Mouse (Mus musculus): ENCODE measurements around the gene Dars. TPM values are rescaled to one million over a fixed set of nuclear protein-coding genes. Genes with fewer than 3 reads are reported as not detected.

Dars gene
- polyA plus RNA-seq, 1 experiment, result 23.8 TPM

- no peaks in the 10 kb centered on the region for H3K27me3 ChIP-seq (ENCODE audit: control insufficient read depth, insufficient read depth, low read length)
- H3K27ac ChIP-seq (ENCODE audit: control insufficient read depth, insufficient read depth, low read depth, low read length), result no peak overlapping the region
- no peak for TF ChIP-seq POLR2A (IDR thresholded peaks at IDR 0.05; ENCODE audit: control insufficient read depth, low read depth, low read length)
- no peak for TF ChIP-seq CTCF (IDR thresholded peaks at IDR 0.05; ENCODE audit: control insufficient read depth, insufficient read depth, insufficient replicate concordance, low read depth, low read length)
- no peaks in the 10 kb centered on the region; the same call in 1 of the 2 replicates for H3K4me1 ChIP-seq (ENCODE audit: control insufficient read depth, insufficient read depth, low read length)
- no peaks in the 10 kb centered on the region for H3K36me3 ChIP-seq (ENCODE audit: control insufficient read depth, insufficient read depth, low read length)
- H3K4me3 ChIP-seq (ENCODE audit: control insufficient read depth, low read depth, low read length), result no peak overlapping the region
Measured at GRCm38 (mm10) chr1:128456844-128457445, 39.8 kb upstream of the Dars start.

- Histone ChIP-seq H3K4me1 (ENCODE audit: control insufficient read depth, insufficient read depth, low read length) (no peaks in the 10 kb centered on the region; the same call in 1 of the 2 replicates), H3K4me3 (ENCODE audit: control insufficient read depth, low read depth, low read length) (no peak overlapping the region), H3K27me3 (ENCODE audit: control insufficient read depth, insufficient read depth, low read length) (no peaks in the 10 kb centered on the region), H3K27ac (ENCODE audit: control insufficient read depth, insufficient read depth, low read depth, low read length) (no peak overlapping the region), H3K36me3 (ENCODE audit: control insufficient read depth, insufficient read depth, low read length) (no peaks in the 10 kb centered on the region)
- TF ChIP-seq CTCF (IDR thresholded peaks at IDR 0.05; ENCODE audit: control insufficient read depth, insufficient read depth, insufficient replicate concordance, low read depth, low read length) (no peak), POLR2A (IDR thresholded peaks at IDR 0.05; ENCODE audit: control insufficient read depth, low read depth, low read length) (no peak)
Measured at GRCm38 (mm10) chr1:128456271-128456670, 39.1 kb upstream of the Dars start.

GRCm38 (mm10) chr1:128452210-128452609 lies 35.0 kb upstream of the Dars start:
- Histone ChIP-seq H3K4me1 (ENCODE audit: control insufficient read depth, insufficient read depth, low read length) (no peaks in the 10 kb centered on the region; the same call in 1 of the 2 replicates), H3K27me3 (ENCODE audit: control insufficient read depth, insufficient read depth, low read length) (no peaks in the 10 kb centered on the region), H3K4me3 (ENCODE audit: control insufficient read depth, low read depth, low read length) (no peak overlapping the region), H3K36me3 (ENCODE audit: control insufficient read depth, insufficient read depth, low read length) (no peaks in the 10 kb centered on the region), H3K27ac (ENCODE audit: control insufficient read depth, insufficient read depth, low read depth, low read length) (no peak overlapping the region)
- TF ChIP-seq CTCF (IDR thresholded peaks at IDR 0.05; ENCODE audit: control insufficient read depth, insufficient read depth, insufficient replicate concordance, low read depth, low read length) (no peak), POLR2A (IDR thresholded peaks at IDR 0.05; ENCODE audit: control insufficient read depth, low read depth, low read length) (no peak)

GRCm38 (mm10) chr1:128451183-128451582 lies 34.0 kb upstream of the Dars start:
- H3K4me3 ChIP-seq (ENCODE audit: control insufficient read depth, low read depth, low read length), result no peak overlapping the region
- no peak for TF ChIP-seq CTCF (IDR thresholded peaks at IDR 0.05; ENCODE audit: control insufficient read depth, insufficient read depth, insufficient replicate concordance, low read depth, low read length)
- TF ChIP-seq POLR2A (IDR thresholded peaks at IDR 0.05; ENCODE audit: control insufficient read depth, low read depth, low read length), result no peak
- H3K27me3 ChIP-seq (ENCODE audit: control insufficient read depth, insufficient read depth, low read length), result no peaks in the 10 kb centered on the region
- no peaks in the 10 kb centered on the region for H3K4me1 ChIP-seq (ENCODE audit: control insufficient read depth, insufficient read depth, low read length)
- H3K27ac ChIP-seq (ENCODE audit: control insufficient read depth, insufficient read depth, low read depth, low read length), result no peak overlapping the region
- no peaks in the 10 kb centered on the region for H3K36me3 ChIP-seq (ENCODE audit: control insufficient read depth, insufficient read depth, low read length)

- Histone ChIP-seq H3K36me3 (ENCODE audit: control insufficient read depth, insufficient read depth, low read length) (no peaks in the 10 kb centered on the region), H3K27me3 (ENCODE audit: control insufficient read depth, insufficient read depth, low read length) (no peaks in the 10 kb centered on the region), H3K4me1 (ENCODE audit: control insufficient read depth, insufficient read depth, low read length) (no peaks in the 10 kb centered on the region)
Measured at GRCm38 (mm10) chr1:128447206-128447902, 30.2 kb upstream of the Dars start.

GRCm38 (mm10) chr1:128443890-128444839 lies 27.0 kb upstream of the Dars start:
- H3K4me3 ChIP-seq (ENCODE audit: control insufficient read depth, low read depth, low read length), result no peak overlapping the region
- H3K36me3 ChIP-seq (ENCODE audit: control insufficient read depth, insufficient read depth, low read length), result no peaks in the 10 kb centered on the region
- TF ChIP-seq CTCF (IDR thresholded peaks at IDR 0.05; ENCODE audit: control insufficient read depth, insufficient read depth, insufficient replicate concordance, low read depth, low read length), result no peak
- TF ChIP-seq POLR2A (IDR thresholded peaks at IDR 0.05; ENCODE audit: control insufficient read depth, low read depth, low read length), result no peak
- H3K4me1 ChIP-seq (ENCODE audit: control insufficient read depth, insufficient read depth, low read length), result peaks cover 11% of the 10 kb centered on the region
- H3K27ac ChIP-seq (ENCODE audit: control insufficient read depth, insufficient read depth, low read depth, low read length), result no peak overlapping the region
- no peaks in the 10 kb centered on the region for H3K27me3 ChIP-seq (ENCODE audit: control insufficient read depth, insufficient read depth, low read length)

More at GRCm38 (mm10) chr1:128447206-128447902, 30.2 kb upstream of the Dars start:
- H3K4me3 ChIP-seq (ENCODE audit: control insufficient read depth, low read depth, low read length), result no peak overlapping the region
- no peak overlapping the region for H3K27ac ChIP-seq (ENCODE audit: control insufficient read depth, insufficient read depth, low read depth, low read length)
- no peak for TF ChIP-seq CTCF (IDR thresholded peaks at IDR 0.05; ENCODE audit: control insufficient read depth, insufficient read depth, insufficient replicate concordance, low read depth, low read length)
- TF ChIP-seq POLR2A (IDR thresholded peaks at IDR 0.05; ENCODE audit: control insufficient read depth, low read depth, low read length), result no peak

- H3K27ac ChIP-seq (ENCODE audit: control insufficient read depth, insufficient read depth, low read depth, low read length), result peak overlapping the region; percentile 81
Measured at GRCm38 (mm10) chr1:128441129-128441473, 23.9 kb upstream of the Dars start.

More at GRCm38 (mm10) chr1:128441129-128441473, 23.9 kb upstream of the Dars start:
- H3K4me3 ChIP-seq (ENCODE audit: control insufficient read depth, low read depth, low read length), result no peak overlapping the region
- H3K27me3 ChIP-seq (ENCODE audit: control insufficient read depth, insufficient read depth, low read length), result no peaks in the 10 kb centered on the region
- TF ChIP-seq CTCF (IDR thresholded peaks at IDR 0.05; ENCODE audit: control insufficient read depth, insufficient read depth, insufficient replicate concordance, low read depth, low read length) (no peak), POLR2A (IDR thresholded peaks at IDR 0.05; ENCODE audit: control insufficient read depth, low read depth, low read length) (no peak)
- H3K4me1 ChIP-seq (ENCODE audit: control insufficient read depth, insufficient read depth, low read length), result peaks cover 11% of the 10 kb centered on the region
- H3K36me3 ChIP-seq (ENCODE audit: control insufficient read depth, insufficient read depth, low read length), result no peaks in the 10 kb centered on the region

All from testis, adult 2 months (tissue).